Mouse (Mus musculus): ENCODE data around the gene Fam117a. TPM values are rescaled to one million over a fixed set of nuclear protein-coding genes. Genes with fewer than 3 reads are reported as not detected.

Fam117a gene
- total RNA-seq, 4 experiments from 2014 or later: 6.0 to 13.3 (median 7.4) TPM

GRCm38 (mm10) chr11:95333209-95333608 lies 3.6 kb upstream of the Fam117a start:
- DNase-seq (ENCODE audit: low spot score in 2 of 2): no peak

GRCm38 (mm10) chr11:95333805-95334204 lies 3.0 kb upstream of the Fam117a start:
- DNase-seq (ENCODE audit: low spot score in 2 of 2): no peak

- DNase-seq (ENCODE audit: low spot score in 2 of 2): no peak
Observed at GRCm38 (mm10) chr11:95334448-95335060, 2.3 kb upstream of the Fam117a start.

- peak in 1 of 2 experiments; percentile 29 for DNase-seq (ENCODE audit: low spot score in 2 of 2)
Observed at GRCm38 (mm10) chr11:95337129-95337813, 453 bp downstream of the Fam117a start.

- DNase-seq (ENCODE audit: low spot score in 2 of 2): no peak
Observed at GRCm38 (mm10) chr11:95337846-95338342, 1.1 kb downstream of the Fam117a start.

GRCm38 (mm10) chr11:95339471-95340021 lies 2.7 kb downstream of the Fam117a start:
- DNase-seq (ENCODE audit: low spot score in 2 of 2): no peak

GRCm38 (mm10) chr11:95340259-95340658 lies 3.4 kb downstream of the Fam117a start:
- DNase-seq (ENCODE audit: low spot score in 2 of 2): no peak

GRCm38 (mm10) chr11:95340664-95341063 lies 3.8 kb downstream of the Fam117a start:
- DNase-seq (ENCODE audit: low spot score in 2 of 2): no peak

- no peak for DNase-seq (ENCODE audit: low spot score in 2 of 2)
Observed at GRCm38 (mm10) chr11:95343180-95343579, 6.4 kb downstream of the Fam117a start.

GRCm38 (mm10) chr11:95344181-95344580 lies 7.4 kb downstream of the Fam117a start:
- no peak for DNase-seq (ENCODE audit: low spot score in 2 of 2)

- no peak for DNase-seq (ENCODE audit: low spot score in 2 of 2)
Observed at GRCm38 (mm10) chr11:95350289-95350688, 13.5 kb downstream of the Fam117a start.

GRCm38 (mm10) chr11:95350960-95351359 lies 14.1 kb downstream of the Fam117a start:
- DNase-seq (ENCODE audit: low spot score in 2 of 2): no peak

GRCm38 (mm10) chr11:95352686-95353085 lies 15.9 kb downstream of the Fam117a start:
- no peak for DNase-seq (ENCODE audit: low spot score in 2 of 2)

GRCm38 (mm10) chr11:95353226-95353625 lies 16.4 kb downstream of the Fam117a start:
- no peak for DNase-seq (ENCODE audit: low spot score in 2 of 2)

GRCm38 (mm10) chr11:95354228-95354944 lies 17.6 kb downstream of the Fam117a start:
- DNase-seq (ENCODE audit: low spot score in 2 of 2): no peak

GRCm38 (mm10) chr11:95354945-95355660 lies 18.3 kb downstream of the Fam117a start:
- no peak for DNase-seq (ENCODE audit: low spot score in 2 of 2)

GRCm38 (mm10) chr11:95355661-95356011 lies 18.8 kb downstream of the Fam117a start:
- DNase-seq (ENCODE audit: low spot score in 2 of 2): no peak

- DNase-seq (ENCODE audit: low spot score in 2 of 2): no peak
Observed at GRCm38 (mm10) chr11:95356039-95356438, 19.2 kb downstream of the Fam117a start.

- DNase-seq (ENCODE audit: low spot score in 2 of 2): no peak
Observed at GRCm38 (mm10) chr11:95356469-95357273, 19.9 kb downstream of the Fam117a start.

- DNase-seq (ENCODE audit: low spot score in 2 of 2): no peak
Observed at GRCm38 (mm10) chr11:95358263-95358662, 21.4 kb downstream of the Fam117a start.

Measured in layer of hippocampus, adult 8-10 months (tissue).